Mouse (Mus musculus) brain, embryonic 14.5 days (tissue): ENCODE measurements around the gene Gm12695.

Source experiments
- CTCF ChIP-seq: fragments of 200-500 bp; IDR thresholded peaks from 2 replicates; pipeline ENCODE4 v1.5.1; 2012; ENCODE audit warnings: inconsistent platforms, mild to moderate bottlenecking, moderate library complexity, borderline replicate concordance; ENCODE audit not compliant: insufficient read depth, insufficient read length; ENCODE audit errors: extremely low read depth
- POLR2A ChIP-seq: fragments of 200-500 bp; IDR thresholded peaks from 2 replicates; pipeline ENCODE4 v1.6.1; 2012; ENCODE audit warnings: mild to moderate bottlenecking, inconsistent platforms, borderline replicate concordance; ENCODE audit not compliant: poor library complexity, insufficient read depth, insufficient read length, severe bottlenecking; ENCODE audit errors: extremely low read depth

DNA sequence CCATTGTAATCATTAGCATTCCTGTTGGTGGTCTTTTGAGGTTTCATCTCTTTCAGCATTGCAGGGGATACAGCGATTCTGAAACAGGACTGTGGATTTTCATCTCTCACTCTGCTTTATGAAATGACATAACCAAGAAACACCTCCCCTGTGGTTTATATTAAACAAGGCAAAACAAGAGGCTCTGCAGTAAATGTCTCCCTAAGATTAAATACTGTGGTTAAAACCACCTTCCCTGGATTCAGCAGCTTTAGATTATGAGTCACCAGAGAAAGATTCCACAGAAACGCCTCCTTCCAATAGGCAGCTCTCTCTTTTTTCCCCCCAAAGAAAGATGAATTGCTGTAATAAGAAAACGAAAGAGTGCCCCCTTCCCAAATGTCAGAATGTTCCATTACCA is 4.9 kb upstream of the Gm12695 start:
- TF ChIP-seq POLR2A (no peak), CTCF (no peak)
